Mouse (Mus musculus) heart, postnatal 10 days (tissue): Measurements from ENCODE around the gene Nup210. TPM values are rescaled to one million over a fixed set of nuclear protein-coding genes. Genes with fewer than 3 reads are reported as not detected.
A peak's percentile ranks its signal among the peaks of the same experiment; 100 is the strongest.

Experiments used
- DNase-seq, 2 experiments: peaks; one replicate each; pipeline ENCODE4 v3.0.0; 2021
- intact Hi-C: fragments of 180-260 bp; cut with DNase I; formaldehyde crosslinking; loops from one replicate; pipeline ENCODE4 v1.15.1; 2025
- total RNA-seq, 2 experiments: library from RNA; stranded (reverse); gene quantifications; 2 replicates each; pipeline ENCODE4 v1.2.3; 2021

The Nup210 gene
- total RNA-seq, 2 experiments from 2014 or later, result 9.4 to 11.1 TPM

- intact Hi-C loops, result no loop called here
- peak; percentile 31 to 37 for DNase-seq
These were observed 128.9 kb downstream of the Nup210 start for GRCm38 (mm10) chr6:90987561-90988298.

DNA sequence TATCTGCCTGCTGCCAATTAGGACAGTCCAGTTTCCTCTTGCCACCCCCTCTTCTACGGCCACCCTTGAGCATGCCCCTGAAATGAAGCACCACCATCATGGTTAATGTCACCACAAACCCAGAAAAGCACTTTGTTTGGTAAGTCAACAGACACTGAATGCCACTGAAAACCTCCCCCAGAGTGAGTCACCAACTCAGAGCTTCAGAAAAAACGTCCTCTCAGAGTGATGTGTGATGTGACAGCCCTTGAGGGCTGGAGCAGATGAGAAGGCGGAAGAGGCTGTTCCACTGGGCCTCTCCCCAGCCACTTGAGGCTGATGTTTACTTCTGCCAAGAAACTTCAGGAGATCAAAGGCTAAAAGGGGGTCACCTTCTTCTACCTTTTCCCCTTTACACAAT lies 132.5 kb downstream of the Nup210 start:
- intact Hi-C loops, result no loop called here
- DNase-seq, result no peak

- intact Hi-C loops, result no loop called here
- DNase-seq, result no peak
These were observed 142.3 kb downstream of the Nup210 start for GRCm38 (mm10) chr6:90974279-90974678.

GRCm38 (mm10) chr6:90969341-90969871 lies 147.2 kb downstream of the Nup210 start:
- intact Hi-C loops, result no loop called here
- no peak for DNase-seq

Other genes starting within 250 kb of the Nup210 start
- 100 to 1,000 TPM; 127 to 142 TPM for gene Iqsec1, start 128.1 kb downstream of the Nup210 start, total RNA-seq
- 10 to 100 TPM in 1 of 2 experiments, 1 to 10 TPM in 1; 9.4 to 12.6 TPM for gene Hdac11, start 39.8 kb upstream of the Nup210 start, total RNA-seq
- 100 to 1,000 TPM; 143 to 154 TPM for gene Fbln2, start 95.6 kb upstream of the Nup210 start, total RNA-seq